Mouse (Mus musculus) liver, postnatal 0 days (tissue): ENCODE measurements around the gene Tomm20. TPM values are rescaled to one million over a fixed set of nuclear protein-coding genes. Genes with fewer than 3 reads are reported as not detected.

ENCODE experiments used
- ATAC-seq: fragments of 200-750 bp; cut with Nextera tagmentation; 2 replicates; pipeline ENCODE4 v1.8.0; 2017; ENCODE audit warnings: mild to moderate bottlenecking, moderate library complexity
- DNase-seq: peaks from one replicate; pipeline ENCODE4 v3.0.0-alpha.2; 2016
- H3K27ac ChIP-seq: fragments of 300-500 bp; sonication (generic); 2 replicates; pipeline ENCODE4 v1.5.1; 2014; ENCODE audit warnings: antibody characterized with exemption, moderate library complexity, mild to moderate bottlenecking, low read depth
- H3K27me3 ChIP-seq: fragments of 300-500 bp; sonication (generic); 2 replicates; pipeline ENCODE4 v1.6.1; 2014; ENCODE audit warnings: low read length, control low read depth, mixed read lengths; ENCODE audit not compliant: insufficient read depth
- H3K36me3 ChIP-seq: fragments of 300-500 bp; sonication (generic); replicated peaks from 2 replicates; pipeline ENCODE4 v1.6.1; 2014; ENCODE audit warnings: mild to moderate bottlenecking, control low read depth, low read length, moderate library complexity, mixed read lengths; ENCODE audit not compliant: insufficient read depth
- H3K4me1 ChIP-seq: fragments of 300-500 bp; sonication (generic); 2 replicates; pipeline ENCODE4 v1.6.1; 2014; ENCODE audit warnings: antibody characterized with exemption, mild to moderate bottlenecking, control low read depth; ENCODE audit not compliant: insufficient read depth
- H3K4me2 ChIP-seq: fragments of 300-500 bp; sonication (generic); 2 replicates; pipeline ENCODE4 v1.6.1; 2014; ENCODE audit warnings: low read depth, mild to moderate bottlenecking, low read length, moderate library complexity, mixed read lengths
- H3K4me3 ChIP-seq: fragments of 300-500 bp; sonication (generic); 2 replicates; pipeline ENCODE4 v1.5.1; 2014; ENCODE audit warnings: low read depth, low read length
- H3K9ac ChIP-seq: fragments of 300-500 bp; sonication (generic); replicated peaks from 2 replicates; pipeline ENCODE4 v1.6.1; 2014; ENCODE audit warnings: mild to moderate bottlenecking, moderate library complexity
- H3K9me3 ChIP-seq: fragments of 300-500 bp; sonication (generic); 2 replicates; pipeline ENCODE4 v1.6.1; 2016; ENCODE audit warnings: mild to moderate bottlenecking, control low read depth, low read length, mixed read lengths
- CTCF ChIP-seq: sonication (generic); IDR thresholded peaks from 2 replicates; pipeline ENCODE4 v1.5.1; 2016; ENCODE audit warnings: antibody characterized with exemption, low read depth
- EP300 ChIP-seq: IDR thresholded peaks from 2 replicates; pipeline ENCODE4 v1.6.1; 2016; ENCODE audit warnings: antibody characterized with exemption, low read depth, mild to moderate bottlenecking
- WGBS: fragments of 180-500 bp; shearing (Covaris S2); extraction: QIAGEN DNeasy Blood & Tissue Kit; methylation state at CpG from one replicate; pipeline ENCODE4 v1.1.7; 2014; ENCODE audit not compliant: insufficient replicate concordance; 5-methylcytosine and 5-hydroxymethylcytosine counted together
- polyA plus RNA-seq: library from polyadenylated mRNA; unstranded; fragments of >200 nt; fragmentation: Nextera tagmentation; extraction: Ambion mirVana; gene quantifications from 2 replicates; pipeline ENCODE4 v1.2.1, GENCODE M21; 2015

Gene Tomm20
- polyA plus RNA-seq, 1 experiment from 2014 or later = 129 TPM

GRCm38 (mm10) chr8:126946444-126946843, 800 bp upstream of the Tomm20 start:
- peaks cover 25% of the 10 kb centered on the region for H3K4me1 ChIP-seq
- ATAC-seq (no peak), DNase-seq (no peak)
- 87% methylated on average over 7 of the region's 7 CpGs for WGBS
- H3K9ac ChIP-seq = no peak overlapping the region
- no peak overlapping the region for H3K4me3 ChIP-seq
- peak overlapping the region; percentile 96; the same call in 1 of the 2 replicates for H3K4me2 ChIP-seq
- H3K27ac ChIP-seq = no peak overlapping the region
- TF ChIP-seq EP300 (no peak), CTCF (no peak)
- no peaks in the 10 kb centered on the region for H3K9me3 ChIP-seq
- no peaks in the 10 kb centered on the region for H3K27me3 ChIP-seq
- peaks cover 13% of the 10 kb centered on the region for H3K36me3 ChIP-seq

GRCm38 (mm10) chr8:126944781-126945691, 608 bp downstream of the Tomm20 start:
- H3K4me1 ChIP-seq = peaks cover 25% of the 10 kb centered on the region
- H3K27ac ChIP-seq = peak overlapping the region; percentile 94
- no peaks in the 10 kb centered on the region for H3K27me3 ChIP-seq
- peak overlapping the region; percentile 96 for H3K4me2 ChIP-seq
- TF ChIP-seq EP300 (no peak), CTCF (no peak)
- peak; percentile 72 for ATAC-seq
- DNase-seq = peak; percentile 71
- H3K9me3 ChIP-seq = no peaks in the 10 kb centered on the region
- peak overlapping the region; percentile 93 for H3K9ac ChIP-seq
- H3K36me3 ChIP-seq = peaks cover 3% of the 10 kb centered on the region; the same call in 1 of the 2 replicates
- WGBS = under 1% methylated on average over 41 of the region's 46 CpGs
- H3K4me3 ChIP-seq = peak overlapping the region; percentile 93

GRCm38 (mm10) chr8:126943565-126943964, 2.1 kb downstream of the Tomm20 start:
- Histone ChIP-seq H3K9me3 (no peaks in the 10 kb centered on the region), H3K9ac (peak overlapping the region; percentile 93; the same call in 1 of the 2 replicates), H3K27ac (no peak overlapping the region), H3K4me2 (peak overlapping the region; percentile 96), H3K36me3 (peaks cover 10% of the 10 kb centered on the region; the same call in 1 of the 2 replicates), H3K4me1 (peaks cover 25% of the 10 kb centered on the region), H3K27me3 (no peaks in the 10 kb centered on the region), H3K4me3 (peak overlapping the region; percentile 93)
- 62% methylated on average over 7 of the region's 7 CpGs for WGBS
- DNase-seq (no peak), ATAC-seq (no peak)
- TF ChIP-seq CTCF = no peak
- no peak for TF ChIP-seq EP300

- ATAC-seq (no peak), DNase-seq (no peak)
- Histone ChIP-seq H3K9me3 (no peaks in the 10 kb centered on the region), H3K27me3 (no peaks in the 10 kb centered on the region), H3K4me2 (no peak overlapping the region), H3K9ac (no peak overlapping the region), H3K27ac (no peak overlapping the region), H3K36me3 (peaks cover 59% of the 10 kb centered on the region), H3K4me1 (peaks cover 8% of the 10 kb centered on the region), H3K4me3 (no peak overlapping the region)
- WGBS = 82% methylated on average over 3 of the region's 3 CpGs
- no peak for TF ChIP-seq CTCF
- no peak for TF ChIP-seq EP300
Measured at GRCm38 (mm10) chr8:126937337-126937736, 8.3 kb downstream of the Tomm20 start.

GRCm38 (mm10) chr8:126935932-126936331, 9.7 kb downstream of the Tomm20 start:
- Histone ChIP-seq H3K27me3 (no peaks in the 10 kb centered on the region), H3K27ac (no peak overlapping the region), H3K9me3 (no peaks in the 10 kb centered on the region), H3K4me2 (no peak overlapping the region), H3K9ac (no peak overlapping the region), H3K4me1 (no peaks in the 10 kb centered on the region), H3K4me3 (no peak overlapping the region), H3K36me3 (peaks cover 64% of the 10 kb centered on the region)
- DNase-seq (no peak), ATAC-seq (no peak)
- TF ChIP-seq EP300 (no peak), CTCF (peak; percentile 69)

- H3K27me3 ChIP-seq = no peaks in the 10 kb centered on the region
- no peaks in the 10 kb centered on the region for H3K4me1 ChIP-seq
- H3K9me3 ChIP-seq = no peaks in the 10 kb centered on the region
- WGBS = 97% methylated on average over 2 of the region's 2 CpGs
- ATAC-seq = no peak
- no peak for DNase-seq
- TF ChIP-seq EP300 (no peak), CTCF (no peak)
- peaks cover 66% of the 10 kb centered on the region for H3K36me3 ChIP-seq
- no peak overlapping the region for H3K4me2 ChIP-seq
- no peak overlapping the region for H3K4me3 ChIP-seq
- H3K27ac ChIP-seq = no peak overlapping the region
- no peak overlapping the region for H3K9ac ChIP-seq
Measured at GRCm38 (mm10) chr8:126935387-126935786, 10.3 kb downstream of the Tomm20 start.
